Mouse (Mus musculus) MEL (cell line): ENCODE results near the gene Spata21. TPM values are rescaled to one million over a fixed set of nuclear protein-coding genes. Genes with fewer than 3 reads are reported as not detected.

Source experiments
- DNase-seq: peaks from one replicate; pipeline ENCODE4 v3.0.0; 2011; ENCODE audit warnings: low read depth, low spot score
- H3K27ac ChIP-seq: 2 replicates; pipeline ENCODE4 v1.5.1; 2012; ENCODE audit warnings: low read depth, mild to moderate bottlenecking, control low read depth, low read length, moderate library complexity; ENCODE audit not compliant: control insufficient read depth
- H3K27me3 ChIP-seq, 2 experiments: fragments of 150-350 bp in 1 of 2; sonication (generic) in 1 of 2; 2 replicates each; pipeline ENCODE4 v1.6.1; 2012; ENCODE audit warnings: low read length in 2 of 2, mild to moderate bottlenecking in 2 of 2, improper control_type of control experiment in 1 of 2, moderate library complexity in 1 of 2; ENCODE audit not compliant: insufficient read depth in 2 of 2, control insufficient read depth in 1 of 2
- H3K36me3 ChIP-seq, 2 experiments: 2 replicates each; pipeline ENCODE4 v1.6.1; 2012 to 2014; ENCODE audit warnings: low read length in 2 of 2, improper control_type of control experiment in 1 of 2, inconsistent platforms in 1 of 2, mild to moderate bottlenecking in 1 of 2; ENCODE audit not compliant: insufficient read depth in 2 of 2, control insufficient read depth in 1 of 2
- H3K4me1 ChIP-seq, 2 experiments: fragments of 150-350 bp in 1 of 2; sonication (generic) in 1 of 2; 2 replicates each; pipeline ENCODE4 v1.6.1; 2012; ENCODE audit warnings: low read length in 2 of 2, improper control_type of control experiment in 1 of 2, mild to moderate bottlenecking in 1 of 2; ENCODE audit not compliant: insufficient read depth in 2 of 2, control insufficient read depth in 1 of 2
- H3K4me3 ChIP-seq, 2 experiments: fragments of 150-350 bp in 1 of 2; sonication (generic) in 1 of 2; 2 replicates each; pipeline ENCODE4 v1.5.1; 2012; ENCODE audit warnings: low read depth in 2 of 2, low read length in 2 of 2, mild to moderate bottlenecking in 2 of 2, moderate library complexity in 2 of 2, control low read depth in 1 of 2, improper control_type of control experiment in 1 of 2; ENCODE audit not compliant: control insufficient read depth in 1 of 2, insufficient read depth in 1 of 2
- H3K79me2 ChIP-seq: 2 replicates; pipeline ENCODE4 v1.6.1; 2012; ENCODE audit warnings: mild to moderate bottlenecking, low read length, moderate library complexity; ENCODE audit not compliant: control insufficient read depth, poor library complexity, insufficient read depth
- H3K9ac ChIP-seq: 2 replicates; pipeline ENCODE4 v1.6.1; 2012; ENCODE audit warnings: low read depth, mild to moderate bottlenecking, control low read depth, low read length, moderate library complexity; ENCODE audit not compliant: control insufficient read depth, poor library complexity, severe bottlenecking
- H3K9me3 ChIP-seq: fragments of 150-350 bp; sonication (generic); replicated peaks from 2 replicates; pipeline ENCODE4 v1.6.1; 2012; ENCODE audit warnings: mild to moderate bottlenecking, low read length, improper control_type of control experiment, moderate library complexity; ENCODE audit not compliant: insufficient read depth
- BHLHE40 ChIP-seq: IDR thresholded peaks from 2 replicates; pipeline ENCODE4 v1.6.1; 2012; ENCODE audit warnings: low read depth, mild to moderate bottlenecking, inconsistent platforms, low read length, improper control_type of control experiment, borderline replicate concordance
- CHD1 ChIP-seq: IDR thresholded peaks from 2 replicates; pipeline ENCODE4 v1.6.1; 2012; ENCODE audit warnings: low read depth, mild to moderate bottlenecking, inconsistent platforms, low read length, improper control_type of control experiment
- CHD2 ChIP-seq: IDR thresholded peaks from 2 replicates; pipeline ENCODE4 v1.6.1; 2011; ENCODE audit warnings: low read length, improper control_type of control experiment
- CTCF ChIP-seq, 3 experiments: IDR thresholded peaks in 2 of 3; conservative IDR thresholded peaks in 1 of 3; 2 replicates each; pipeline ENCODE4 v1.5.1; 2011 to 2012; ENCODE audit warnings: low read length in 3 of 3, low read depth in 2 of 3, mild to moderate bottlenecking in 2 of 3, improper control_type of control experiment in 1 of 3, inconsistent platforms in 1 of 3, mixed read lengths in 1 of 3, moderate library complexity in 1 of 3; ENCODE audit not compliant: control insufficient read depth in 1 of 3, insufficient read depth in 1 of 3, poor library complexity in 1 of 3, severe bottlenecking in 1 of 3
- ELF1 ChIP-seq: IDR thresholded peaks from 2 replicates; pipeline ENCODE4 v1.6.1; 2014; ENCODE audit warnings: low read depth, mild to moderate bottlenecking, inconsistent platforms, low read length, improper control_type of control experiment, moderate library complexity
- ETS1 ChIP-seq: IDR thresholded peaks from 2 replicates; pipeline ENCODE4 v1.6.1; 2012; ENCODE audit warnings: low read depth, mild to moderate bottlenecking, inconsistent platforms, low read length, improper control_type of control experiment, moderate library complexity
- GABPA ChIP-seq: IDR thresholded peaks from 2 replicates; pipeline ENCODE4 v1.6.1; 2012; ENCODE audit warnings: low read depth, mild to moderate bottlenecking, inconsistent platforms, low read length, improper control_type of control experiment, moderate library complexity
- HCFC1 ChIP-seq: IDR thresholded peaks from 2 replicates; pipeline ENCODE4 v1.6.1; 2012; ENCODE audit warnings: low read depth, mild to moderate bottlenecking, inconsistent platforms, low read length, improper control_type of control experiment, moderate library complexity
- JUND ChIP-seq: IDR thresholded peaks from 2 replicates; pipeline ENCODE4 v1.6.1; 2011; ENCODE audit warnings: low read depth, mild to moderate bottlenecking, improper control_type of control experiment, low read length
- MAFK ChIP-seq: IDR thresholded peaks from 2 replicates; pipeline ENCODE4 v1.6.1; 2011; ENCODE audit warnings: low read depth, mild to moderate bottlenecking, low read length, improper control_type of control experiment, borderline replicate concordance
- MEF2A ChIP-seq: IDR thresholded peaks from 2 replicates; pipeline ENCODE4 v1.6.1; 2014; ENCODE audit warnings: low read depth, mild to moderate bottlenecking, inconsistent platforms, low read length, improper control_type of control experiment; ENCODE audit not compliant: poor library complexity, insufficient replicate concordance, severe bottlenecking; ENCODE audit errors: extremely low read depth
- MXI1 ChIP-seq: IDR thresholded peaks from 2 replicates; pipeline ENCODE4 v1.6.1; 2011; ENCODE audit warnings: mild to moderate bottlenecking, low read depth, low read length, improper control_type of control experiment
- MYC ChIP-seq: IDR thresholded peaks from 2 replicates; pipeline ENCODE4 v1.6.1; 2011; ENCODE audit warnings: low read depth, mild to moderate bottlenecking, low read length, improper control_type of control experiment, moderate library complexity
- NELFE ChIP-seq: IDR thresholded peaks from 2 replicates; pipeline ENCODE4 v1.6.1; 2011; ENCODE audit warnings: low read depth, low read length, improper control_type of control experiment
- POLR2A ChIP-seq, 2 experiments: IDR thresholded peaks; 2 replicates each; pipeline ENCODE4 v1.6.1; 2011 to 2012; ENCODE audit warnings: low read length in 2 of 2, mild to moderate bottlenecking in 2 of 2, control low read depth in 1 of 2, improper control_type of control experiment in 1 of 2, low read depth in 1 of 2, moderate library complexity in 1 of 2; ENCODE audit not compliant: control insufficient read depth in 1 of 2, insufficient read depth in 1 of 2, poor library complexity in 1 of 2
- POLR2AphosphoS2 ChIP-seq: IDR thresholded peaks from 2 replicates; pipeline ENCODE4 v1.6.1; 2011; ENCODE audit warnings: low read length, improper control_type of control experiment
- POLR2AphosphoS5 ChIP-seq: IDR thresholded peaks from 2 replicates; pipeline ENCODE4 v1.6.1; 2012; ENCODE audit warnings: low read depth, borderline replicate concordance, mild to moderate bottlenecking, inconsistent platforms, low read length, moderate library complexity, mixed read lengths
- RCOR1 ChIP-seq: IDR thresholded peaks from 2 replicates; pipeline ENCODE4 v1.6.1; 2012; ENCODE audit warnings: low read depth, mild to moderate bottlenecking, inconsistent platforms, low read length, improper control_type of control experiment
- SIN3A ChIP-seq: IDR thresholded peaks from 2 replicates; pipeline ENCODE4 v1.6.1; 2012; ENCODE audit warnings: low read length, improper control_type of control experiment, inconsistent platforms
- SMC3 ChIP-seq: IDR thresholded peaks from 2 replicates; pipeline ENCODE4 v1.6.1; 2011; ENCODE audit warnings: low read depth, low read length, improper control_type of control experiment
- TAL1 ChIP-seq: IDR thresholded peaks from 2 replicates; pipeline ENCODE4 v1.6.1; 2012; ENCODE audit warnings: mild to moderate bottlenecking, inconsistent platforms, low read length, moderate library complexity, mixed read lengths
- TBP ChIP-seq: IDR thresholded peaks from 2 replicates; pipeline ENCODE4 v1.8.0; 2011; ENCODE audit warnings: low read depth, low read length, improper control_type of control experiment
- UBTF ChIP-seq: IDR thresholded peaks from 2 replicates; pipeline ENCODE4 v1.6.1; 2012; ENCODE audit warnings: low read depth, mild to moderate bottlenecking, inconsistent platforms, low read length, improper control_type of control experiment, moderate library complexity, borderline replicate concordance; ENCODE audit not compliant: insufficient read depth
- USF1 ChIP-seq: IDR thresholded peaks from 2 replicates; pipeline ENCODE4 v1.6.1; 2014; ENCODE audit warnings: low read depth, mild to moderate bottlenecking, inconsistent platforms, low read length, improper control_type of control experiment, moderate library complexity
- USF2 ChIP-seq, 2 experiments: IDR thresholded peaks; 2 replicates each; pipeline ENCODE4 v1.6.1; 2011 to 2012; ENCODE audit warnings: improper control_type of control experiment in 2 of 2, low read length in 2 of 2, borderline replicate concordance in 1 of 2, inconsistent platforms in 1 of 2, low read depth in 1 of 2, mild to moderate bottlenecking in 1 of 2; ENCODE audit not compliant: insufficient read depth in 1 of 2
- ZMIZ1 ChIP-seq: IDR thresholded peaks from 2 replicates; pipeline ENCODE4 v1.6.1; 2012; ENCODE audit warnings: low read depth, mild to moderate bottlenecking, inconsistent platforms, low read length, improper control_type of control experiment, moderate library complexity
- polyA plus RNA-seq, 2 experiments: library from polyadenylated mRNA; stranded (reverse) in 1 of 2; unstranded in 1 of 2; fragments of >175 nt in 1 of 2; fragments of >200 nt in 1 of 2; gene quantifications; 2 replicates each; pipeline versions ENCODE4 v1.2.1 to v1.2.4; 2012; ENCODE audit warnings: low replicate concordance in 2 of 2, low read depth in 1 of 2; ENCODE audit not compliant: insufficient read length in 2 of 2, insufficient read depth in 1 of 2, missing spikeins in 1 of 2
- total RNA-seq: library from RNA; depleted of rRNA; stranded (reverse); fragments of 300-350 nt; gene quantifications from 2 replicates; pipeline ENCODE4 v1.2.3, GENCODE M21; 2012

Gene Spata21
- total and polyA plus RNA-seq, 3 experiments = not detected

- Histone ChIP-seq H3K9me3 (no peaks in the 10 kb centered on the region), H3K36me3 (peaks cover 0 to 2% of the 10 kb centered on the region in 2 experiments; a peak in 1 of 4 replicates), H3K27me3 (no peaks in the 10 kb centered on the region), H3K27ac (no peak overlapping the region), H3K9ac (no peak overlapping the region), H3K4me1 (no peaks in the 10 kb centered on the region), H3K4me3 (no peak overlapping the region), H3K79me2 (peaks cover 50% of the 10 kb centered on the region)
- TF ChIP-seq CTCF (IDR thresholded peaks at IDR 0.05 in 2 of 3, conservative IDR thresholded peaks at IDR 0.05 in 1 of 3; ENCODE audit: control insufficient read depth in 1 of 3, insufficient read depth in 1 of 3, low read depth in 2 of 3, low read length in 3 of 3, poor library complexity in 1 of 3, severe bottlenecking in 1 of 3) (no peak), JUND (no peak), MXI1 (no peak), CHD2 (no peak), TBP (no peak), POLR2AphosphoS5 (no peak), SMC3 (no peak), USF2 (IDR thresholded peaks at IDR 0.05; ENCODE audit: borderline replicate concordance in 1 of 2, insufficient read depth in 1 of 2, low read depth in 1 of 2, low read length in 2 of 2) (no peak), POLR2A (IDR thresholded peaks at IDR 0.05; ENCODE audit: control insufficient read depth in 1 of 2, insufficient read depth in 1 of 2, low read depth in 1 of 2, low read length in 2 of 2, poor library complexity in 1 of 2) (no peak), MEF2A (no peak)
- no peak for DNase-seq
Measured at GRCm38 (mm10) chr4:141122663-141123062, 34.5 kb downstream of the Spata21 start.

DNA sequence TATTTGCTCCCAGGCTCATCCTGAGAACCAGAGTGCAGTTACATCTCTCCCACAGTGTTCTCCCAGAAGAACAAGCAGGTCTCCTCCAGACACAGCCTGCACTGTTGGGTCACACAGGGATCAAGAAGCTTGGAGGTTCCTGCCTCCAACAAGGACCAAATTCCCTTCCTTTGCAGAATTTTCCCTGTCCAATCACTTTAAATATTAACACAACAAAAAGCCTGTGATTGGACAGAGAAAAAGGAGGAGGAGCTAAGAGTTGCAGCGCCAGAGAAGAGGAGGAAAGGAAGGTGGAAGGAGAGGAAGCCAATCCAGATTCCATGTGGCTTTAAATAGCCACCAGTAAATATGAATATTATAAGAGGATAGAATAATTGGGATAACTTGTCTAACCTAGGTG is 34.9 kb downstream of the Spata21 start:
- TF ChIP-seq RCOR1 (no peak), POLR2A (IDR thresholded peaks at IDR 0.05; ENCODE audit: control insufficient read depth in 1 of 2, insufficient read depth in 1 of 2, low read depth in 1 of 2, low read length in 2 of 2, poor library complexity in 1 of 2) (no peak), BHLHE40 (no peak), NELFE (no peak), TAL1 (no peak), USF2 (IDR thresholded peaks at IDR 0.05; ENCODE audit: borderline replicate concordance in 1 of 2, insufficient read depth in 1 of 2, low read depth in 1 of 2, low read length in 2 of 2) (no peak), MAFK (no peak), ELF1 (no peak), CHD1 (no peak), MYC (no peak), UBTF (no peak), USF1 (no peak), SMC3 (no peak), POLR2AphosphoS2 (no peak), ZMIZ1 (no peak), SIN3A (no peak), ETS1 (no peak), HCFC1 (no peak), GABPA (no peak)
- no peaks in the 10 kb centered on the region for H3K27me3 ChIP-seq
- H3K79me2 ChIP-seq = peaks cover 52% of the 10 kb centered on the region
- no peaks in the 10 kb centered on the region for H3K9me3 ChIP-seq
- no peak overlapping the region for H3K27ac ChIP-seq
- peaks cover 0 to 2% of the 10 kb centered on the region in 2 experiments; a peak in 1 of 4 replicates for H3K36me3 ChIP-seq
- no peak overlapping the region for H3K9ac ChIP-seq
- DNase-seq = no peak
- H3K4me3 ChIP-seq = no peak overlapping the region
- no peaks in the 10 kb centered on the region for H3K4me1 ChIP-seq
